Mouse (Mus musculus) hindlimb bud, embryonic 11.5 days (tissue): ENCODE results near the gene Klhl11.

Experiments
- DNase-seq: peaks from one replicate; pipeline ENCODE4 v3.0.0-alpha.2; 2012; ENCODE audit warnings: low read depth, low spot score; ENCODE audit errors: extremely low spot score

Gene Klhl11

DNA sequence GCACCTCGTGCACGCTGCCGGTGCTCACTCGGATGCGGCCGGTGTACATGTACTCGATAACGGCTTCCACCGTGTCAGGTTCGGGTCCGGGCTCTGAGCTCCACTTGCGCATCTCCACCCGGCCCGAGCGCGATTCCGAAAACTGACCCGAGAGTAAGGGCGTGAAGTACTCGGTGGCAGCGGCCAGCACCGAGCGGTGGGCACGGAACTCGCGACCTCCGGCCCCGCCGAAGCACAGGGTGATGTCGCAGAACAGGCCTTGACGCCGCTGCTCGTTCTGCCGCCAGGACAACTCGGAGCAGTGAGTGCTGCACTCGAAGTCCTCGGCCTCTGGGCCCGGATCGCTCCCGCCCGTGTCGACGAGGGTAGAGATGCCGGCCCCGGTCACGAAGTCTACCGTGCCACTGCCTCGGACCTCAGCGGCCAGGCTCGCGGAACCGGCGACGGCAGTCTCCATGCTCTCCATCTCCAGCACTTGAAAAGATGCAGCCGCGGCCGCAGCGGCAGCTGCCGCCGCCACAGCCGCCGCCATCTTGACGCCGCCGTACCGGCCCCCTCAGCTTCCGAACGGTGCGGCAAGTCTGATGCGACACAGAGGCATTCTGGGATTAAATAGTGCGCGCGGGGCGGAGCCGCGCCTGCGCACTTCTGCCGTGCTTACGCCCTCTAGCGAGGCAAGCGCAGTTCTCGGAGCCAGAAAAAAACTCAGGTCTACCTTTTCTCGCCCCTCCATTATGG lies at the start of gene Klhl11:
Gene Klhl11, minus strand, starts transcription at position 545 of the 738 bp plus-strand sequence.
- DNase-seq, result peak; percentile 98

DNA sequence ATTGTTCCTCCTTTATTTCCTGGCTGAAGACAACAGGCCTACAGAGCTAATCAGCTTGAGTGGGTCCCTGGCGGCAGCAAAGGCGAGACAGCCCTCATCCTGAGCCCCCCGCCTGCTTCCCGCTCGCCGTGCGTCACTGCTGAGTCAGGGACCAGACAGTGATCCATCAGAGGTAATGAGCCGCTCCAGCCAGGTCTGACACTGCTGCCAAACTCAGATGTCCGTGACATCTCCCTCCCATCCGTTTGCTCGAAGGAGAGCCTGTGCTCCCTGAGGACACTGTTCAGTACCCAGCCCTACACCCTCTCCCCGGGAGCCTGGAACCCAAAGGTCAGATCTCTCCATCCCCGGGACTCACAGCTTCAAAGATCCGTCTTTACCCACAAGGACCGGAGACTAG lies 48.3 kb upstream of the Klhl11 start:
- no peak for DNase-seq

DNA sequence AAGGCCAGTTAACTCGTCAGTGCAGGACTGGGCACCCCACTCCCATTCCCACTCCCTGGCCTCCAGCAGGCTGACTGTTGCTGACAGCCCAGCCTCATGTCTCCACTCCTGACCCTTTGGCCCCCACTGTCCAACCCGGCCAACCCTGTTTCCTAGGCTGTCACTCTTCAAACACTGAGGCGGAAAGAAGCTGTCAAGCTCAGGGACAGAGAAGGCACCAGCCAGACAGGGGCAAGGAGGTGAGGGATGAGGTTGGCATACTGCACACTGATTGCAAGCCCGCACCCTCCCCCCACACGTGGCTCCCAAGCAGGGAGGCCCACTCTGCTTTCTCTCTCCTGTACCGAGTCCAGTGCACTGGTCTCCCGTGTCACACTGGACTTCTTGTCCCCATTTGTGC lies 46.6 kb upstream of the Klhl11 start:
- DNase-seq, result no peak

DNA sequence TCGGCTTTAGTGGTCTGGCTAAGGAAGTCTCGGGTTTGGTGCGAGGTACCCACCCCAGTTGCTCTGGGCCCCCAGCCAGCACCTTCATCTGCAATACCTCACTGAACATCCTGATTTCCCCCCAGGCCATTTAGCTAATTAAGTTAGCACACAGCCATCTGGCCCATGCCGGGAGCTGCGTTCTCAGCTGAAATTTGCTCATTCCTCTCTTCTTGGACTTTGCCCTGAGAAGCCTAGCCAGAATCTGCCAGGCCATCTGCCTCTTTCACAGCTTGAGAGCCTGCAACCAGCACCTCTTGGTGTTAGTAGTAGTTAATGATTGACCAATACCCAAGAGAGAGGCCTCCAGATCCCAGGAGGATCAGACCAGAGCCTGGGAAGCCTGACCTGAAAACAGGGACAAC lies 45.6 kb upstream of the Klhl11 start:
- no peak for DNase-seq

DNA sequence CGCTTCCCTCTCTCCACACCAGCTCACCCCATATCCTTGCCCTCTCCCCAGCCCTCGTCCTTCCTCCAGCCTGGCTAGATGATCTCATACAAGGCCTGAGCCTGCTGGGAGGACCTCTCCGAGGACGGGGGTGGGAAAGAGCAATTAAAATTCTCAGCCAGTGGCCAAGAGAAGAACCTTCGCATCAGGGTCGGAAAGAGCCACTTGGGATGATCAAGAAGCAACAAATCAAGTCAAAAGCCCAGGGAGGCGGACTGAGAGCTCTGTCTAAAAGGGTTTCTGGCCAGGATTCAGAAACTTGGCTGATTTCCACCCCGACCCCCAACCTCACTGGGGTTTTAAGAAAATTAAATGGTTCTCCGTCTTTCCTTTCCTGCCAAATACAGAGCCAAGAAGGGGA lies 43.8 kb upstream of the Klhl11 start:
- DNase-seq, result no peak

DNA sequence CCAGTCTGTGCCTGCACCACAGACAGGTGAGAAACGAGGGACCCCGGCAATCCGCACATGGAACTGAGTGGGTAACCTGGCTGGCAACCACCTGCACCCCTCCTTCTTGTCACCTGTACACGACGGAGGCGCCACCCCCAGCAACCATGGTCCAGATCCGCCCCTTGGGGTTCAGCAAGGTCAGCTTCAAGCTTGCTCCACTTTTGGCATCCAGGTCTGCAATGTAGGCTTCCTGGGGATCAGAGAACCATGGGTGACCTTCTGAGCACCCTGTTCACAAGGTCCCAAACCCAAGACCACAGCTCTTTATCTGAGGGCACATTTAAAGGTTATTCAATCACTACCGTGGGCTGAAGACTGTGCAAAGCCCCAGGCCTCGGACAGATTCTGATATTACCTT lies 43.2 kb upstream of the Klhl11 start:
- DNase-seq, result no peak

DNA sequence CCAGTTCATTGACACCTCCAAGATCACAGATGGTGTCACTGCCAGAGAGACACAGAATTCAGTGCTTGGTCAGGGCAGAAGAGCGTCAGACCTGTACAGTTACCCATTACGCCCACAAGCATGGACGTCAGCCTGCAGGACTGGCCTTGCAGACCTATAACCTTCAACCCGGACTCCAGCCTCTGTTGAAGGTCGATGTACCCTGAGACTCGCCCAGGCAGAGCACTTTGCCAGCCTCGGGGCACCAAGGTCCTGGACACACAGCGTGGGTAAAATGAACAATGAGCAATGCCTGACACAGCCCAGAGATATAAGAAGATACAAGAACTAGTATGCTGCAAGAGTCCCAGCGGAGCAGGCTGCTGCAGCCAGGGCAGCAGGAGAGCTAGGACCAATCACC lies 42.5 kb upstream of the Klhl11 start:
- no peak for DNase-seq

DNA sequence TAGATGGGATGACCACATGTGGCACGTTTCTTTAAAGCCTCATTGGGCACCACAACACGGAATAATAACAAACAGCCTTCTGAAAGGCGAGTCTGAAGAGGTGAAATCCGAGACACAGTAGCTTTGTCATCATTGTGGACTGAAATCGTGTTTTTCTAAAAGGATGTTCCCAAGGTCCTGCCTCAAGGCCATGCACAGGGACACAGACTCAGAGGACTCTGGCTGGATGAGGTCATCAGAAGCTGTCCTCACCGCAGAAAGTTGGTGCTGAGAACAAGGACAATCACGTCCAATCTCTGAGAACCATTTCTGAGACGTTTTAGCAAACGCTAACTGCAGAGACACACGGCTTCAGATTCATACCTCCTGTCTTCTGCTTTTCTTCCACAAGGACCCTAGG lies 41.2 kb upstream of the Klhl11 start:
- DNase-seq, result no peak

DNA sequence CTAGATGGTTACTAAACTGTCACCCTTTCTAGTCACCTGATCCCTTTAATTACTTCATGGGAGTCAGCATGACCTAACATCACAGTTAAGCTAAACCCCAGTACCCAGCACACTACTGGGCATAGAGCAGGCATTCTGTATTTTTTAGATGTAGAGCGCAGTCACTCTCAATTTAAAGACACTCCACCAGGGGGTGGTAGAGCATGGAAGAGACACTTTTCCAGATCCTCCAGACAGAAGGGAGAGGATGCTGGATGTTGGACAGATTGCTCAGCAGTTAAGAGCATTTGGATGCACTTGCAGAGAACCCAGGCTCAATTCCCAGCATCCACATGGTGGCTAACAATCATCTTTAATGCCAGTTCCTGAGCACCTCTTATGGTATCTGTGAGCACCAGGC lies 39.8 kb upstream of the Klhl11 start:
- no peak for DNase-seq

DNA sequence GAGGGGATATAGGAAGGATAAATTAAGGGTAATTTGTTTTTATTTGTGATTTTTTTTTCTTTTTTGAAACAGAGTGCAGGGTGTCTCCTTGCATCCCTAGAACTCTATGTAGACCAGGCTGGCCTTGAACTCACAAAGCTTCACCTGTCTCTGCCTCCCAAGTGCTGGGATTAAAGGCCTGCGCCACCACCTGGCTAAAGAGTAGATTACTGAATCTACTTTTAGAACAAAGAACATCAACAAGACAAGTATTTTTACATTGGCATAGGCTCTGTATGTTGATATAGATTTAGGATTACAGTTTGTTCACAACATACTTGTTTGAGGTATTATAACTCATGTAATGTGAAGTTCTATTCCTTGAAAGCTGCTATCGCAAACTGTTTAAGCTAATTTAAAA lies 38.0 kb upstream of the Klhl11 start:
- DNase-seq, result no peak

DNA sequence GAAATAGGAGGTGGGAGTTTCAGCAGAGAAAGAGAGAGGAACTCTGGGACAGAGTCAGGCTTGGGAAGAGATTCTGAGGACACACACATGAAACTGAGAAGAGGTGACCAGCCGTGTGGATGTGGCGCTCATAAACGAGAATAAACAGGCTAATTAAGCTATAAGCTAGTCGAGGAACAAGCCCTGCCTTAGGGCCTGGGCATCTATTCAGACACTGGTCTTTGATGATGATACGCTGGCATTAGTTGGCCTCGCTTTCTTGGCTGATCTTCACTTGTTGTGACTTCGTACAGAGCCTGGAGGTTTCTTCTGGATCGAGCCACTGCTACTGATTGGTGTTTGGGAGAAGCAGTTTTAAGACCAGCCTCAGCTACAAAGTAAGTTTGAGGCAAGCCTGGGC lies 33.5 kb upstream of the Klhl11 start:
- DNase-seq, result no peak

DNA sequence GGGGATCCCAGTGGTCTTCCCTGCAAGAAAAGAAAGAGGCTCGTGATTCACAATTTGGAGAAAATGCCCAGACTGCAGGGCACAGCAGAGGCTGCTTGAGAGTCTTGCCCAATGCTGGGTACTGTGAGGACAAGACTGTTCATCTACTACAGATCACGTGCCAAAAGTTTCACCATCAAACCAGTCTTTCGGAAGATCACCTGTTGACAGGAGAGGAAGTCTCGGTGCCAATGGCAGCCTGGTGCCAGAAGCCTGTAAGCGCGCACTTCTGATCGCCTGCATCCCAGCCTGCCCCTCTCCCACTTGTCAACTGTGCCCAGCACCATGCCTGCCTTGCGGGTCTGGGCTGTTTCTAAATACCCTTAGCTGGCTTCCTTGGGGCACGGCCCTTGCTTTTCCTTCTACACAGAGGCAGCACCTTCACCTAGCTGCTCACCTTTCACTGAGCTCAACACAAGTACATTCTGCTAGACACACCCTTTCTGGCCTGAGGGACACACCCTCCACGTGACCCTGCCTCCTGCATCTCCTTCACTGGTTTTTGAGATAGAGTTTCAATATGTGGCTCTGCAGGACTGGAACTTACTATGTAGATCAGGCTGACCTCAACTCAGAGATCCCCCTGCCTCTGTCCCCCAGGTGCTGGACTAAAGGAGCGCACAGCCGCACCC lies 32.6 kb upstream of the Klhl11 start:
- no peak for DNase-seq

DNA sequence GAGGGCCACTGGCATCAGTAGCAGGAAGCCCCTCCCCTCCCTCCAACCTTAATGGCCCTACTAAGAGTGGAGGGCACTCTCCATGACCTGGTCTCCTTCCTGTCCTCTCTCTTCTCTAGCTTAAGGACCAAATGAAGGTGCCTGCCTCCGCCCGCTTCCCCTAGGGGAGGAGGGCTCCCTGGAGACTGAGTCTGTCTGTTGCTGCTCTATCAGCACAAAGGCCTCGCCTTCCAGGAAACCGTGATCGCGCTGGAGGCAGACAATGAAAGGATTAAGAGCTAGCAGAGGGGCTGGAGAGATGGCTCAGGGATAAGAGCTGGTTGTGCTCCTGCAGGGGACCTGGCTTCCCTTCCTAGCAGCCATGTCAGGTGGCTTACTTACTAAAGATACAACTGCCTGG lies 28.8 kb upstream of the Klhl11 start:
- no peak for DNase-seq

DNA sequence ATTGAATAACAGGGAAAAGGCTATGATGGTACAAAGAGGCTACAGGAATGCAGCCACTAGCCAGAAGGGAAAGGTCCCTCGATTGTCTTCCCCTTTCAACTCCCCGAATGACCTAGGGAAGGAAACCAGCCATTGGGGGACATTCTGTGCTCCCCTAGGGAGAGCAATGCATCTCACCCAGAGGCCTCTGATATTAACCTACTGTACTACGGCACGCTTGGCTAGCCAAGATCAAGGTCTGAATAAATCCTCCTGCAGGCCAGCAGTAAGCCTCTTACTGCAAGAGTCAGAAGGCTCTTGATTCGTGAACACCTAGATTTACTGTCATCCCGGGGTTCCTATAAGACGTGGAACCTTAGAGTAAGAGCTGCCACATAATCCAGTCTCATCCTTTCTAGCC lies 28.1 kb upstream of the Klhl11 start:
- no peak for DNase-seq

DNA sequence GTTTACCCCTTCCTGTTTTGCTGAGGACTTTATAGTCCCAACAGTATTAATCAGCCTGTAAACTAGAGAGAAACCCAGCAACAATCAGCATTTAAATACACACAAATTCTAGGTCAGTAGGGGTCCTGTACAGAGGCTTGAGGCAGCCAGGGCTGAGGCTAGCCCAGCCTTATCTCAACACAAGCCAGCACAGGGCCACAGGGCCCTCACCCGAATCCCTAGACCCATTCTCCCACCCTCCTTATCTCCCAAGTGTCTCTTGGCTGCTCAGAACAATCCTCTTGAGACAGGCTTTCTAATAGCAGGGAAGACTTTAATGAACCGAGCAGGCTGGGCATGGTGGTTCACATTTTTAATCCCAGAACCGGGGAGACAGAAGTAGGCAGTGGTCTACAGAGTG lies 27.7 kb upstream of the Klhl11 start:
- DNase-seq, result no peak

DNA sequence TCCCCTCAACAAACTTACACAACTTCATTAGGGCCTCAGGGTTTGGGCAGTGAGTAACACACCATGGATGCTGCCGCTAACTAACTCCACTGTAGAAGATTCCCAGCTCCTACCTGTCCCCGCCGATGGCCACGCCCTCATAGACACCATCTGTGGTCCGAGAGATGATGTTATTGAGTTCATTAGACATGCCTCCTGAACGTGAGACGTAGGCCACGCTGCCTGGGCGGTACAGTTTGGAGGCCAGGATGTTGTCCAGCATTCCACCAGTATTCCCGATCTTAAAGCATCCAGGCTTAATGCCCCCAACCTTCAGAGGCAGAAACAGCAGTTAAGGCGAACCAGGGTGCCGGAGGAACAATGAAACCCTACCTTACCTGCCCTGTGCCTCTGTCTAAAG lies 21.2 kb upstream of the Klhl11 start:
- no peak for DNase-seq

DNA sequence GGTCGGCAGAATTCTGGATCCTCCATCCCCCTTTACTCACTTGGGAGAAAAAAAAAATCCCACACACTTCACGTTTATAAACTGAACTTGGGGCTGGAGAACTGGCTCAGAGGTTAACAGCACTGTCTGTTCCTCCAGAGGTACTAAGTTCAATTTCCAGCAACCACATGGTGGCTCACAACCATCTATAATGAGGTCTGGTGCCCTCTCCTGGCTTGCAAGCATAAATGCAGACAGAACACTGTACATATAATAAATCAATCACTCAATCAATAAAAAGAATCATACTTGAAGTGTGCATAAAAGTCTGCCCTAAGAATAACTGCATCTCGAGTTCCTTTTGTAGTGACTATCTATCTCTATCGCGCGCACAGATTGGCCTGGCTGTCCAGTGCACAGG lies 18.4 kb upstream of the Klhl11 start:
- DNase-seq, result no peak

DNA sequence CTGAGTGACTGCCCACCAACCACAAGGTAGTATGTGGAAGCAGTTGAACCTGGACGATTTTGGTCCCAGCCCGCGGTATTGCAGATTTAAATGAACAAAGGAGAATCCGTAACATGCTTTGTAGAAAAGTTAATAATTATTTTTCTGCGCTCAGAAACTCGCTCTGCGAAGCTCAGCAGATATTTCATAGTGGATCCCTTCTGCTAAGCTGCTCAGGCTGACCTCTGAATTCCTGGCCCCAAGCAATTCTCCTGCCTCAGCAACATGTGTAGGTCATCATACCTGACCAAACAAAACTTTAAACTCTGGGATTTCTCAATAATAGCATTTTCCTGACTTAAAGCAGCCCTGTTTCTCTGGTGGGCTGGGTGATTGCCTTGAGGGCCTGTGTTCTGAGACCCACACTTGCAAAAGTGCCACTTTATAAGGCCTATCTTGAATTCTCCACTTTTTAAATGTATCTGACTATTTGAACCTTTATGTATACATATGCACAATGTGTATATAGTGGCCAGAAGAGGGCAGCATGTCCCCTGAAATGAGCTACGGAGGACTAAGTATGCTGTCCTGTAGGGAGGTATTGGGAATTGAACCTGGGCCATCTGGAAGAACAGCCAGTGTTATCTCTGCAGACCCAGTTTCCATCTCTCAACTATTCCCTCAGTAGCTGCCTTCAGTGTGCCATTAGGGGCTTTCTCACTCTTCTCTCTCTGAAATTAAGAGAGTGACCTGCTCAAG lies 13.4 kb upstream of the Klhl11 start:
- DNase-seq, result no peak

DNA sequence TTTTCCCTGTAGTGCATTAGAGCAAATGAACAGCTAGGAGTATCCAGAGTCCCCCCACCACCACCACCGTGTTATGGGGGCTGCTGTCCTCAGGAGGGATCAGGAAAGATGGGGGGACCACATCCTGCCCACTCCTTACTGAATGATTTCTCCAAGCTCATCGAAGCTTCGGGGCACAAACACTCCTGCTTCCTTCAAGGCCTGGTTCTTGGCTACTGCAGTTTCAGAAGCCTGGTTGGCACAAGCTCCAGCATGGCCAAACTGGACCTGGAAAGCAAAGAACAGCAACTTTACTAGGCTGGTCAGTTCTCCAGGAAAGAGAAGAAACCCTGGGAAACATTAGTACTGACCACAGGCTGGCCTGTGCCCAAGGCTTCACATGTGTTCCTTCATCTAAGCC lies 11.9 kb upstream of the Klhl11 start:
- DNase-seq, result no peak

DNA sequence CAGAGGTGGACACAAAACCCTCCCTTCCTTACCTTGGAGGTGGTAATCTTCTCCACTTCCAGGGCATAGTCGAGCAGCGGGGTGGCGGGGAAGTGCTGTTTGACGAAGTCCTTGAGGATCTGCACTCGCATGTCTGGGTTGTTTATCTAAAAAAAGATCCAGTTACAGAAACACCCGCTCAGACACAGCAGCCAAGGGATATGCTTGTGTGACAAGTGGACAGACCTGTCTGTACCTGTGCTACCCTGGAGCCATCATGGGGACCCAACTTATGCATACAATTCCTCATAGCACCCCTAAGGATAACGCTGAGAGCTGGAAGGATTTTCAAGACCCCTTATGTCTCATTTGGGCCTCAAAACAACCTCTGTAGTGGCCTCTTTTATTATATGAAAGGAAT lies 6.6 kb upstream of the Klhl11 start:
- no peak for DNase-seq

DNA sequence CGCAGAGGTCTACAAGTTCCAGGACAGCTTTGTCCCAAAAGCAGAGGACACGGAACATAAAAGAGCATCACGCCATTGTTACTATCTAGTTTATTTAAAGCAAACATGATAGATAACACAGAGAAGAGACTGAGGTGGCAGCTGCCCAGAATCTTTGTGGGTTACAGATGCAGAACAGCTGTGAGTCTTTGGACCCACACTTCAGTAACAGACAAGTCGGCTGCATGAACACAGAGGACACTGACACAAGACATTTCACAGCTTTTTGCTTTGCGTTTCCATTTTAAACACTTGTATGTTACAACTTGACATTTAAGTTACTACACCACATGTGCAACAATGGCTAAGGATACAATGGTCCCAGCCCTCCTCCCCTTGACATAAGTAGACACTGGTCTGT lies 3.7 kb upstream of the Klhl11 start:
- DNase-seq, result no peak

DNA sequence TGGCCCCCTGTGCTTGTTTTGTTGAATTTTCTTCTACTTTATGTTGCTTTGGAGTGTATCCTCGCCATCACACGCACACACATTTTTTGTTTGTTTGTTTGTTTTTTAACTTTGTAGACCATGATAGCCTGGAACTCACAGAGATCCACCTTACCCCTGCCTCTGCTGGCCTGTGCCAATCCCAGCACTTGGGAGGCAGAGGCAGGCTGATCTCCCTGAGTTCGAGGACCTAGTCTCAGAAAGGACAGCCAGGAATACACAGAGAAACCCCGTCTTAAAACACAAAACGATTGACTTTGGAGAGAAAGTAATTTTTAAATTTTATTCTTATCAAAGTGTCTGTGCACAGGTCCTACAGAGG lies 374 bp upstream of the Klhl11 start:
- DNase-seq, result no peak
